22 mouse cellular contexts compared by ENCODE assay signal in genomic region chr19:57138909-57139617, GRCm38 (mm10).
DNase-seq lines count a peak whose midpoint lies in the region; ATAC-seq and TF ChIP-seq lines count a peak whose summit lies in the region.
"Had no signal": no experiment of that assay in that cellular context is flagged by ENCODE, and none has a peak within 500 bp of the region (broad histone marks: within the 10 kb centered on the region; RNA-seq: fewer than 3 reads in every experiment).

No protein-coding gene starts in this region.

- H3K9me3 ChIP-seq in forebrain, embryonic 10.5 days = no peaks in the 10 kb centered on the region
- H3K9me3 ChIP-seq in forebrain, postnatal 0 days (ENCODE audit: low read length) = no peaks in the 10 kb centered on the region
- H3K9me3 ChIP-seq: embryonic facial prominence, embryonic 10.5 days; intestine, embryonic 15.5 days had no signal

- ATAC-seq in forebrain, postnatal 0 days = no peak
- ATAC-seq in cerebellum, adult (ENCODE audit: insufficient number of reproducible peaks, low FRiP score, low TSS enrichment) = no peak
- ATAC-seq: CD4-positive, CD25-positive, alpha-beta regulatory T cell, adult 4 months; intestine, embryonic 15.5 days had no signal

- H3K27ac ChIP-seq in forebrain, embryonic 10.5 days = 0 out of 2 replicates have a peak overlapping the region, but pooled peaks have one; percentile 25
- no peak overlapping the region for H3K27ac ChIP-seq in forebrain, postnatal 0 days (ENCODE audit: low read depth, low read length)
- peak overlapping the region; percentile 66 for H3K27ac ChIP-seq in left cerebral cortex, adult 2 months
- H3K27ac ChIP-seq: embryonic facial prominence, embryonic 10.5 days; hindbrain, embryonic 14.5 days; intestine, embryonic 15.5 days had no signal

- intact Hi-C loops in heart, postnatal 25 days (cut with DNase I) = loop anchor here (1.0 to 2.0 kb wide), 2 partner anchors 22 to 190 kb away; no protein-coding TSS in a partner anchor
- intact Hi-C loops in left cerebral cortex, adult 2 months (cut with DNase I) = loop anchor here (2.0 to 5.0 kb wide), 2 partner anchors 190 to 222 kb away; no protein-coding TSS in a partner anchor

- no peak overlapping the region for H3K4me2 ChIP-seq in forebrain, postnatal 0 days (ENCODE audit: low read depth)
- H3K4me2 ChIP-seq: heart, embryonic 11.5 days; hindbrain, embryonic 14.5 days; intestine, embryonic 15.5 days had no signal

- 84% methylated on average over 13 of the region's 13 CpGs for WGBS in forebrain, embryonic 10.5 days
- 68% methylated on average over 13 of the region's 13 CpGs for WGBS in forebrain, postnatal 0 days

- no peaks in the 10 kb centered on the region for H3K27me3 ChIP-seq in forebrain, embryonic 10.5 days (ENCODE audit: poor library complexity, severe bottlenecking)
- H3K27me3 ChIP-seq in forebrain, postnatal 0 days (ENCODE audit: insufficient read depth, low read length) = no peaks in the 10 kb centered on the region
- H3K27me3 ChIP-seq: intestine, embryonic 15.5 days had no signal

- no peaks in the 10 kb centered on the region for H3K36me3 ChIP-seq in forebrain, embryonic 10.5 days (replicated peaks)
- H3K36me3 ChIP-seq in forebrain, postnatal 0 days (ENCODE audit: insufficient read depth) = no peaks in the 10 kb centered on the region
- H3K36me3 ChIP-seq: embryonic facial prominence, embryonic 10.5 days; G1E; intestine, embryonic 15.5 days had no signal

- no peak overlapping the region for H3K9ac ChIP-seq in forebrain, postnatal 0 days
- H3K9ac ChIP-seq: hindbrain, embryonic 14.5 days; intestine, embryonic 15.5 days had no signal

- TF ChIP-seq CTCF in forebrain, postnatal 0 days (IDR thresholded peaks at IDR 0.05; ENCODE audit: low read depth) = no peak
- no peak for TF ChIP-seq CTCF in left cerebral cortex, adult 2 months (IDR thresholded peaks at IDR 0.05)

- H3K4me3 ChIP-seq in forebrain, embryonic 10.5 days = no peak overlapping the region
- H3K4me3 ChIP-seq in forebrain, postnatal 0 days (ENCODE audit: low read depth, low read length) = no peak overlapping the region
- no peak overlapping the region for H3K4me3 ChIP-seq in left cerebral cortex, adult 2 months
- H3K4me3 ChIP-seq: embryonic facial prominence, embryonic 10.5 days; intestine, embryonic 15.5 days had no signal

- peaks cover 27% of the 10 kb centered on the region for H3K4me1 ChIP-seq in forebrain, embryonic 10.5 days
- H3K4me1 ChIP-seq in forebrain, postnatal 0 days (ENCODE audit: insufficient read depth) = 0 out of 2 replicates have a peak, but pooled peaks cover 3% of the 10 kb centered on the region

- no peak for DNase-seq in forebrain, embryonic 10.5 days (ENCODE audit: extremely low spot score, low spot score)
- DNase-seq in forebrain, postnatal 0 days = no peak
- peak; percentile 89 for DNase-seq in heart, adult 11 months
- no peak for DNase-seq in heart, postnatal 25 days (ENCODE audit: low spot score)
- DNase-seq in left cerebral cortex, adult 2 months (ENCODE audit: extremely low spot score in 1 of 2, low spot score in 2 of 2) = peak in 1 of 2 experiments; percentile 37
- DNase-seq in left cerebral cortex, adult 11 months (ENCODE audit: low spot score) = no peak
- DNase-seq in brain, adult 2 months (ENCODE audit: low read depth, low spot score) = peak; percentile 77
- DNase-seq: adrenal gland, adult 8-10 months; adrenal gland, postnatal 36 days; B cell, adult 2 months; cerebellum, adult 18-20 months; cerebellum, adult 9-11 months; cerebellum, postnatal 36 days; gastrocnemius, postnatal 10 days; kidney, adult 18-20 months had no signal

Comparison
In these comparisons a context has a peak if more than half of its experiments do, and no peak if none do; other contexts are left out.
1. DNase-seq: peak in heart, adult 11 months (single experiment) and brain, adult 2 months (single experiment); none in forebrain, embryonic 10.5 days (single experiment), forebrain, postnatal 0 days (single experiment), heart, postnatal 25 days (single experiment) and left cerebral cortex, adult 11 months (single experiment).